Mouse (Mus musculus): ENCODE results near the gene Crtam.
A peak's percentile ranks its signal among the peaks of the same experiment; 100 is the strongest.

Crtam gene

GRCm38 (mm10) chr9:41007785-41008184, 3.4 kb upstream of the Crtam start:
- DNase-seq (ENCODE audit: low read depth), result no peak

DNA sequence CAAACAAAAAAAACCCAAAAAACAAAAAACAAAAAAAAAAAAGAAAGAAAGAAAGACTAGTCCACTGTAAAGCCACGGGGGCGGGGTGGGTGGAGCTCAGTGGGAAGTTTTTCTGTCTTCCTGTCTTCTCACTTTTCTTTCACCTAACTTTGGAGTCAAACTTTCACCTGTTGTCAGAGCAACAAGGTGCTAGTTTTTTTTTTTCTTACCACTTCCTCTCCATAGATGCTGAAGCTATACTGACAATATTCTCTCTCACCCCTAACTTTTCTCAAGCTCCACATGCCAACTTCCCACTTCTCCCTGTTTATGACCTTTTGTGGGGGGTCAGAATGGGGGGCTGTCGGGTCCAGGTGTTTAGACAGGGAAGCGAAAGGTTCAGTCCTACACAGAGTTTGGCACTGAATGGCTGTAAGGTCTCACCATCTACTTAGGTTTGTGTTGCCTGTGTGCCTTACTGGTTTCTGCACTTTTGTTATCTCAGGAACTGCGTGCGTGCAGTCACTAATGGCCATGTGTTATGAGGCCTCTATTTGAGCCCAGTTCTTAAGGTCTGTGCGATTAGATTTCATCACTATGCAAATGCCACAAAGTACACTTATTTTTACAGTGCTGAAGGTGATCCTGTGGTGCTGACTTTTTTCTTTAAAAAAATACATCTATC, 7.2 kb downstream of the Crtam start:
- DNase-seq (ENCODE audit: low read depth), result peak; percentile 76

DNA sequence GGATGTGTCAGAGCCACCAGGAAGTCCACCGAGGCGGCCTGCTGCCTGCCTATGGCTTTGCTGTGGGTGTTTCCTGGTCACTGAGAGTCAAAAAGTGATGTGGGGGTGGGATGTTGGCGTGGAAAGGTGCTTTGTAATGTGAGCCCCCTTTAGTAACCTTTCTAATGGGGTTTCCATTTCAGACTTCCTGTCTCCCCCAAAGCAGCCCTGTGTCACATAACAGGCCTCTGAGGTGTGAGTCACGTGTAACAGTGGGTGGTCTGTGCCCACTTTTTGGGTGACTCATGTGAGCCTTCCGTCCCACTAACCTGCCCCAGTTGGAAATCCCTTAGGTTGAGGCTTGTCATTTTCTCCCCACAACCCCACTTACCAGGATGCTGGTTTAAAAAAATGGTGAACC, 10.4 kb downstream of the Crtam start:
- DNase-seq (ENCODE audit: low read depth), result no peak

- DNase-seq (ENCODE audit: low read depth), result no peak
Measured at GRCm38 (mm10) chr9:40991511-40991910, 12.9 kb downstream of the Crtam start.

DNA sequence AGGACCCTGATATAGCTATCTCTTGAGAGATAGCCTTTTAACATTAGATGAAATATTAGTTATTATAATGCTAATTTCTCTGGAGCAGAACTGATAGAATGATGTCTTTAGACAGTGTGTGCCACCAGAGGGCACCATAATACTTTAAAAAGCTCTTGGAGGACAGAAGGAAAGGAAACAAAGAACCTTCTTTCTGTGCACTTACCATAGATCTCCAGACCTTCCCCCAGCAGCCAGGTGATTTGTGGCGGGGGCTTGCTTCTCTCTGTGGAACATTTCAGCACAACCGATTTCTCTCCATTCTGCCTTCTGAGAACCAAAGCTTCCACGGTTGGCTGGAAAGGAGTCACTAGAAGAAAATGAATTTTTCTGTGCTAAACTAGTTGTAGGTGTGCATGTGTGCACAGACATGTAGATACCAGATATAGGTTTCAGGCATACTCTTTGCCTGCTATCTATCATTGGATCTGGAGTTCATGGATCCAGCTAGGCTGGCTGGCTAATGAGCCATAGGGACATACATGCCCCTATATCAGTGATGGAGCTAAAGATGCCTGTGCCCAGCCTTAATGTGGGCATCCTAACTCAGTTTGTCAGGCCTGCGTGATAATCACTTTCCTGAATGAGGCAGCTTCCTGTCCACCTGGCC, 14.4 kb downstream of the Crtam start:
- peak; percentile 83 for DNase-seq (ENCODE audit: low read depth)

- DNase-seq (ENCODE audit: low read depth), result no peak
Measured at GRCm38 (mm10) chr9:40984313-40984712, 20.1 kb downstream of the Crtam start.

- DNase-seq (ENCODE audit: low read depth), result no peak
Measured at GRCm38 (mm10) chr9:40983758-40984157, 20.7 kb downstream of the Crtam start.

GRCm38 (mm10) chr9:40982480-40982879, 21.9 kb downstream of the Crtam start:
- DNase-seq (ENCODE audit: low read depth), result no peak

DNA sequence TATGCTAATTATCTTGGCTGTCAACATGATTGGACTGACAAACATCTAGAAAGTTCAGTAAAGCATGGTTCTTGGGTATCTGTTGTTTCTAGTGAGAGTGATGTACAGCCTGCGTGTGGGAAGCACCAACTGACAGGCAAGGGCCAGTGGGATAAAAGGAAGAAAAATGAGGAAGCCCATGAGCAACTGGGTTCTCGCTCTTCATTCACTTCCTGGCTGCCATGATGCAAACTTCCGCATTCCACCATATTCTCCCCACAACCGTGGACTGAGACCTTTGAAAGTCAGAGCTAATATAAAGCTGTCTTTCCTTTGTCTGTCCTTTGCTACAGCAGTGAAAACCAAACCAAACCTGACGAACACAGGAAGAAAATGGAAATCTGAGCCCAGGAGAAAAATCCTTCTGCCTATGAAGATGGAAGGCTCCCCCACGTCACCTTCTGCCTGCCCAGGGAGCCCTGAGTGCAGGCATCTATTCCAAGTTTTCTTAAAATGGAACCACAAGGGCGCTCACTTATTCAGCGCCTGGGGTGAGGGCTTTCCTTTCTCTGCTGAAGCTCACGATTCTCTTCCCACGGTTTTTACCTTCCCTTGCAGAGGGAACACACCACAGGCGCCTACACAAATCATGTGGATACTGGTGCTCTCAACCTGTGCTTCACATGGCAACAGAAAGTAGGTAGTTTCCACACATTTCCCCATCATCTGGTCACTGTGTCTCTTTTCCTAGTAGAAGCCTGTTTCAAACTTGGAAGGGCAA, 30.2 kb downstream of the Crtam start:
- DNase-seq (ENCODE audit: low read depth), result no peak

DNA sequence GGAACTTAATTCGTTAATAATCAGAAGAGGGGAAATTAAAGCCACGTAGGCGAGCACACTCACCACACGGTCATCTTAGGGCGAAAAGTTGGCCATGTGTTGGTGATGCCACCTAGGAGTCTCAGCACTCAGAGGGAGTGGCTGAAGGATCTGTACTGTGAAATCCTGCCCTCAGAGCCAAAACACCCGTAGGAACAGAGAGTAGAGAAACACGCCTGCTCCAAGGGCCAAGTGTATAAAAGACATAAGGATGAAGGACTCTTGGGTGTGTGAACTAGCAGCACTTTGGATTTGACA, 40.1 kb downstream of the Crtam start:
- no peak for DNase-seq (ENCODE audit: low read depth)

- no peak for DNase-seq (ENCODE audit: low read depth)
Measured at GRCm38 (mm10) chr9:40963586-40964417, 40.6 kb downstream of the Crtam start, which contains the start of gene Jhy. Gene Jhy (minus strand): TSS chr9:40964118.

GRCm38 (mm10) chr9:40961401-40961800, 43.0 kb downstream of the Crtam start:
- DNase-seq (ENCODE audit: low read depth), result no peak

- DNase-seq (ENCODE audit: low read depth), result no peak
Measured at GRCm38 (mm10) chr9:40949039-40949615, 55.3 kb downstream of the Crtam start.

- no peak for DNase-seq (ENCODE audit: low read depth)
Measured at GRCm38 (mm10) chr9:40948473-40948872, 56.0 kb downstream of the Crtam start.

- no peak for DNase-seq (ENCODE audit: low read depth)
Measured at GRCm38 (mm10) chr9:40947131-40947530, 57.3 kb downstream of the Crtam start.

GRCm38 (mm10) chr9:40937425-40937824, 67.0 kb downstream of the Crtam start:
- DNase-seq (ENCODE audit: low read depth), result no peak

DNA sequence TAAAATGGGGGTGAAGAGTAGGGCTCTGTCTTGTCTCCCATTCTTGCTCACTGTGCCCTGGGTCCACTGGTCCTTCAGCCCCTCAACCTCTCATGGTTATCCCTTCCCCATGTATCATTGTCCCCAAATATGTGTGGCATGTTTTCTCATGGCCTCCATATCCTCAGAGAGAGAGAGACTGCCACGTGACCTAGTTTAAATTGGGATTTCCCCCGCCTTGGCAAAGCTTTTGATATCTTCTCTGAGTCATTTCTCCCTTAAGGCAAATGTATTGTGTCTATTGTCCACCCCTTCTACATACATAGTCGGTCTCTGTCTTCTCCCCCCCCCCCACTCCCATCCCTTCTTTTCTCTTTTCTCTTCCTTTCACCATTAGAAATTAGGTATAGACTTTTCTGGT, 71.1 kb downstream of the Crtam start:
- DNase-seq (ENCODE audit: low read depth), result no peak

DNA sequence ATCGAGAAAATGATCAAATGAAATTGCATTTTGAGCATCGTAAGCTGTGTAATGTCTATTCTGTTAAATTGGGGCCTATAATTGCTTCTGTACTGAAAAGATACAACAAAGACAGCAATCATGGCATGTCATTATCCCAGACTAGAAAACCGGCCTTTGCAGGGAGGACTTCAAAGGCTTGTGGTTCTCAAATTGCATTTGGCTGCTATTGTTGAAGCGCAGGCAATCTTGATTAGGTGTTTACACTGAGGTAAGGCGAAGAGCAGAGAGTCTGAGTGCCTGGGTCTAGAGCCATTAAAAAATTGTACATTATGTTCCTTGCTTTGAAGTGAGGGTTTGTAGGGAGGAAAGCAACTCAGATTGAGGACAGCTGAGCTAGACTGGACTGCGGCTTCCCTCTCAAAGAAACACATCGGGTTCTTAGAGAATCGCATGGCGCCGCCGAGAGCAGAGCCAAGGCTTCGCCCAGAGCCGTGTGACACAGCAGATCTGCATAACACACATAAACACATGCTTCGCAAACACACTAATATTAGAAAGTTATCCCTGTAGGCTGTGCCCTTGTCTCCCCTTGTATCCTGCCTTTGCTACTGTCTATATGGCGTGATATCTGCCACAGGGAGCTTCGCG, 77.0 kb downstream of the Crtam start:
- no peak for DNase-seq (ENCODE audit: low read depth)
